Mouse (Mus musculus) gastrocnemius, postnatal 10 days (tissue): ENCODE measurements around the gene St3gal4. TPM values are rescaled to one million over a fixed set of nuclear protein-coding genes. Genes with fewer than 3 reads are reported as not detected.

Experiments used
- DNase-seq: peaks from one replicate; pipeline ENCODE4 v3.0.0; 2021; ENCODE audit warnings: mixed read lengths
- total RNA-seq, 2 experiments: library from RNA; stranded (reverse); gene quantifications; 2 replicates each; pipeline ENCODE4 v1.2.3; 2021

St3gal4 gene
- total RNA-seq, 2 experiments from 2014 or later = 12.7 to 13.1 TPM

DNA sequence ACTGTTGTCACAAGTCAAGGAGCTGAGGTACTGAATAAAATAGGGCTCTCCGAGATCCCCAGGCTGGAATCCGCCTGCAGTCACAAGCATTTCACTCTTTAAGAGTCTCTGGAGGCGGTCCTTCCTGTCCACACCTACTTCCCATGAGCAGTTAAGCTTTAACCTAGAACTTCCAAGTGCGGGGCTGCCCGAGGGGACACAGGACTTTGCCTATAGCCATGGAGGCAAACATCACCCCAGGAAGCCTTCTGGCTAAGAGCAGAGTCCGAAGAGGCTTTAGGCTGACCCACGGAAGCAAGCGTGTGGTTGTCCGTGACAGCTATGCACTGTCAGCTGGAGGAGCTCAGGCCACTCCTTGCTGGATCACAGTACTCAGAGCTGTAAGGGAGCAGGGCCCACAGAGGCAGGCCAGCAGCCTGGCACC, 9.9 kb upstream of the St3gal4 start:
- DNase-seq = no peak

DNA sequence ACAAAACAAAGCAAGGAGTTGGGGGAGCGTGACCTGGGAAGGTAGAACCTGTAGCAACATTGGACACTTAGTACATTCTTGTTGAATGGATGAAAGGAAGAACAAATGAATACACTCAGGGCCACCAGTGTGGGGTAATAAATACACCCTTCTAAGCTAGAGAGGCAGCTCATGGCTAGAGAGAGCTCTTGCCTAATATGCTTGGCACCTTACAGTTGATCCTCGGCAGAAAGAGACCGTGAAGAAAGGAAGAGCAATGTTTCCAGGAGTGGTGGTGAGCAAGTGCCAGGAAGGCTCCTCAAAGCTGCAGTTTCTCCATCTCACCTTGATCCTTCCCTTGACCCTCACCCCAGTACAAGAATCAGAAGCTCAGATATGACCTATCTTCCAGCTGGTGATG, 9.5 kb upstream of the St3gal4 start:
- DNase-seq = no peak

DNA sequence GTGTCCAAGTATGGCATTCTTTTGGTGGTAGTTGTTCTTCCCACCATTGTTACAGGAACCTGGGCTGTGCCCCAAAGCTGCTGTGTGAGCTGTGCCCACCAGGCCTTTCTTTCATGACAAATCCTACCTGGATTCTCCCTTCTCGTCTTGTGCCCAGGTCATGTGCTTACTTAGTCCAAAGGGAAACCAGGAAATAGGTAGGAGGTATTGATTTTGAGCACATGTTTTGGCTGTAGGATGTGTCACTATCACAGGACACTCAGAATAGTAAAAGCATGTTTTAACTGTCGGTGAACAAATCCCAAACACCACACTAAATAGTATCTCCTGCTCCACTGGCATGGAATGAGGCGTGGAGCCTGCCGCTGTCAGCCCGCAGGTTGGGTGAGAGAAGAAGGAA, 8.5 kb upstream of the St3gal4 start:
- no peak for DNase-seq

DNA sequence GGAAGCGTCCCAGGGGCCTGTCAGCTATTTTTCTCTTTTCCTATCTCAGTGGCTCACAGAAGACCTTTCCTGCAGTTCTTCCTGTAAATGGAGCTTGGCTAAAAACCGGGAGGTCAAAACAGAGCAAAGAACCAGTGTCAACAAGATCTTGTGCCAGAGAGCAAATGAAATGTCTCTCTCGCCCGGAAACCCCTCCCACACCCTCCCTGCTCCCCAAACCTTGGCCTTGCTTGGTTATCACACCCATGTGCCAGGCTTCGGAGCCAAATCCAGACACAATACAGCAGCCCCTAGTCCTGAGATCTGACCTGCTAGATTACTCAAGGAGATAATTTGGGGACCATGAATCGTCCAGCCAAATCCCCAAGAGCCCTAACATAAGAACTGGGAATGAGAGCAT, 8.1 kb upstream of the St3gal4 start:
- no peak for DNase-seq

DNA sequence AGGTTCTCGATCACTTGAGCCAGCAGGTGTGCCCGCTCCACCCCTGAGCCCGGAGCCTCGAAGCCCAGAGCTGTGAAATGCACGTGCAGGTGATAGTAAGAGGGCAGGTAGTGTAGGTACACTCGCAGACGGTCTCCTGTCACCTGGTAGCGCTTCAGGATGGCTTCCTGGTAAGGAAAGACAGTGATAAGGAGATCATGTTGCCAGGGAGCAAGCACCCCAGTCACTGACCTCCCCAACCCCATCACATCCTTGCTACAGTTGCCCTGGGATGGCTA, 5.5 kb upstream of the St3gal4 start:
- no peak for DNase-seq

DNA sequence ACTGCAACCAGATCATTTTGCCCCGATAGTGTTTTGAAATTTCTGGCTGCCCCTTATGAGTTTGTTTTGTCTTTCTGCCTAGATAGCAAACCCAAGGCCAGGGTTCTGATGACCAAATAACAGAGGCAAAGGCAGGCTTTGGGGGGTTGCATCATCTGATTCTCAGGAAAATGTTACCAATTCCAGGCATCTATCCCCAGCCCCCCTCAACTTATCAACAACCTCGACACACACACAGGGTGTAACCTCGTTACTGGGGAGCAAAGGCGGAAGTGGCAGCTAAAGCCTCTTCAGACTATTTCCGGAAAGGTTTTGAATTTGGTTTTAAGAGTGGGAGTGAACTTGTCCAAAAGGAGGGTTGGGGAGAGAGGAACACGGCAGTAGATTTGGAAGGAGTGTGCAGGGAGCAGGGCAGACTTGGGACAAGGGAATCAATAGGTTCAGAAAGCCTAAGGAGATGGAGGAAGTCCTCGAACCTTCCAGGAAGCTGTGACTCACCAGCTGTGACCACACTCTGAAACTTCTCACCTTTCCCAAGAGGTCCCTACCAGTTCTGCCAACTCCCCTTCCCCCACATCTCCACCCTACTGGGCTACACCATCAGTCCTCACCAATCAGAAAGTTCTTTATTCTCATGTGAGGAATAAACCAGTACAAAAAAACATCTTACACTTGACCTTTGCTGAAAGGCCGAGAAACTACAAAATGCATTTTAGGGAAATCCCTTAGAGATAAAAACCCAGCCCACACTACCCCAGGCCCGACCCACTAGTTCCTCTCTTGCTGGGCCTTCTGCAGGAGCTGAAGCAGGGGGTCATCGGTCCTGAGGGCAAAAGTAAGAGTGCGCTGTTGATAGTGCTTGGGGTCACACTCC, 5.0 kb upstream of the St3gal4 start:
- DNase-seq = no peak

DNA sequence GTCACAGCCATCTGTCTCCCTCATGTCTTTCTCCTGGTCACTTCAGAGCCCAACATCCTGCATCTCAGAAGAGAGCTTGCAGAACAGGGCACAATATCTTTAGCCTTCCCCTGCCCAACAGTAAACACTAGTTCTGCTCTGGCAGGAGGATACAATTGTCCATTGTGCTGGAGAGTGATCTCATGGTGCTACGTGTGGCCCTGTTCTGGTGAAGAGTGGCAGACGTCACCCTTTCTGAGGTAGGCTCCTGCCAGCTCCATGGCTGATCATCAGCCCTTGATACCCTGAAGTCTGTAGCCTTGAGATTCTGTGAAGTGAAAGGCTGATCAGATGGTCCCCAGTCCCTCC, 4.4 kb upstream of the St3gal4 start:
- no peak for DNase-seq

DNA sequence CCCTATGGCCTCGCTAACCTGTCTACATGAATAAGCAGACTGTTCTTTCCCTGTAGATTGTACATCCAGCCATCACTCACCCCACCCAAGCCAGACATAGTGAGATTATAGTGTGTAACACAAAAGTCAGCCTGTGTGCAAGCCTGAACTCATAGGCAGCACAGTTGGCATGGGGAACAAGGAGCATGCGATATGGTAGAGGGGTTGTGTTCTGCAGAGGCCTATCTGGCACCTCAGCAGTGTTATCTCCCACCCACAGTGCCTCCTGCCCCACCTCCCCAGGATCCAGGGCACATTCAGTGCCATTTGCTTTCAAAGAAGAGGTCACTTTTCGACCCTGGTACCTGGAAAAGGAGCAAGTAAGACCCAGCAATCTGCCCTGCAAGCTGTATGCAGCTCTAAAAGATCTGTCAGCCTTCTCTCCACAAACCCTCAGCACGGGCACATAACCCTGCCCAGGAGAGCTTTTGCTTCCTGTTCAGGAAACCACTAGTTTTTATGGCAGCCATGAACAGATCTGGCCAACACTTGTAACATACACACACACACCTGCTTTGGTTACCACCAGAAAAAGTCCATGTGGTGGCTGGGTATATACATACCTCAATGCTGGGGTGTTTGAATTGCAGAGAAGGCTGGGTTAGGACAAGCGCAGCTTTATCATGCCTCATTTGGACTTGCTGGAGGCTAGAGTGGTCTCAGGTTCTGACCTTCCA, 3.6 kb upstream of the St3gal4 start:
- no peak for DNase-seq

DNA sequence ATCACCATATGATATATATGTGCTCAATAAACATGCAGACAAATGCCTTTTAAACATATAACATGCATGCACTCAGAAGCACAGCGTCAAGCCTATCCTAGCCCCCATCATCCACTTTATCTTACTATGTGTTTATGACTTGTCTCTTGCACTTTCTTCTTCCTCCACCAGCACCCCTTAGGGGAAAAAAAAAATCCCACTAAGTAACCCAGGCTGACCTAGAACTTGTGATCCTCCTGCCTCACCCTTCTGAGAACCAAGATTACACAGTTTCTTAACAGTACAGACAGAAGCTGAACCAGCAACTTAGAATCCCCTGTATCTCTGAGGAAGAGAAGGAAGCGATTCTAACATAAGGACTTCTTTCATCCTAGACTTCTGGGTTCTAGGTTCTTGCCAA, 505 bp downstream of the St3gal4 start:
- DNase-seq = no peak

DNA sequence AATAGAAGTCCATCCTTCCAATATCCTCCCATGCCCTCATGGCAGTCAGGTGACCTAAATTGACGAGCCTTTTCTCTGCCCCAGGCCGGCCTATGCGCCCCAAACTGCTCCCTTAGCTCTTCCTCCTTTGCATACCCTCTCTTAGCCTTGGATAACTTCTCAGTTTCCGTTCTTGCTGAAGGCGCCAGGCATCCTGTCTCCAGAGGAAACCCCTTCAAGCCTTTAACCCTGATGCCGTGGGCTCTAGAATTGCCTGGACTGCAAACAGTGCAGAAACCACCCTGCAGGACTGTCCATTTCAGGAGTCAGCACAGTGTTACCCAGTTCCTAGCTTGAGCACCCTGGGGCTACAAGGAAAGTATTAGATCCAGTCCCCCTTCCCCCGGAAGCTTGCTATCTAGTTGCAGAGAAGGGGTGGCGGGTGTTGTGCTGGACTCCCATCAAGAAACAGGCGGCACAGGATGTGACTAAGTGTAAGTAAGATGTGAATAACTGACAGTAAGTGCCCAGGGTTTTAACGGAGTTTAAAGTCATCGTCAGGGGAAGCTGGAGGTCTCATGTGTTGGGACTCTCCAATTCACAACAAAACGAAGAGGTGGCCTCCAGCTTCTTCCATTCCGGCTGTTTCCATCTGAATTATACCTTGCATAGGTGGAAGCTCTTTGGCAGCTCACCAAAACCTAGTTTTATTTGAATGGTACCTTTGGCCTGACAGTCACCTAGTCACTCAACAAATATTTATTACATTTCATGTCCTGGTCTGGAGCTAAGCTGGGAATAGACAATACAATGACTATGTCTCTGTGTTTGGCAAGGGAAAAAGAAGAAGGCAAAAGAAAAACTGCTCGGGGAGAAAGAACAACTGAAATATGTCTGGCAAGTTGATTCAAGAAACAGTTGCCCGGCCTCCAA, 1.4 kb downstream of the St3gal4 start:
- DNase-seq = no peak

DNA sequence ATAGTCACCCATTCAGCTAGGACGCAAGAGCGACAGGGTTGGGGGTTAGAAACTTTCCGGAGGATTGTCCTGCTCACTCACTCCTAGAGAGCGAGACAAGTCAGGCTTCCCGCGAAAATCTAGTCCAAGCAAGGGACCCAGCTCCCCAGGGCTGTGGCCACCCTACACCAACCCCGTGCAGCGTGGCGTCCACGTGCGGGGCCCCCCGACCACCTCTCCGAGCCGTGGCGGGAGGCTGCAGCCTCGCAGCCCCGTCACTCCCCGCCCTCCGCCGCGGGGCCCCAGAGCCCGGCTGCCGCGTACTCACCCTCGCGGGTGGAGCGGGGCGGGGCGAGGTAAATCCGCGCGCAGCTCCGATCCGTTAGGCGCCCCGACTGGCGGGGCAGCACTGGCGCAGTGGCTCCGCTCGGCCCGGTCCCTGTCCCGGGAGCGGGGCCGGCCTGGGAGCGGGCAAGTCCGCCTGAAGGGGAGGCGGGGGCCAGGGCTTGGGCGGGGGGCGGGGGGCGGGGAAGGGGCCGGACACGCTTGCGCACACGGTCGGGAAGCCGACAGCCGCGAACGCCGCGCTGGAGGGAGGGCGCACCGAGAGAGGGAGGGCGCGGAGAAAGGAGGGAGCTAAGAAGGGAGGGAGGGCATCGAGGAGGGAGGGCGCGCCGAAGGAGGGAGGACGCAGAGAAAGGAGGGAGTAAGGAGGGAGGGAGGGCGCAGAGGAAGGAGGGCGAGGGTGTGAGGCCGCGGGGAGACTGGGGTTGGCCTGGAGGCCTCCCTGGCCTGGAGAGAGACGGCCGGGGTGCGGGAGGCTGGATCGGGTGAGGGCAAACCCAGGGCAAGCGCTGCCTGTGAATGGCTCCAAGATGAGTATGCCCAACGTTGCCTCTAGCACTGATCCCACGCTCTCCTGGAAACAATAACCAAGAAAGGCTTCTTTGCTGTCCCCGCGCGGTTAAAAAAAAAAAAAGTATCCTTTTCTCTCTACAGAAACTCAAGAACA, 2.4 kb downstream of the St3gal4 start:
- peak; percentile 71 for DNase-seq

DNA sequence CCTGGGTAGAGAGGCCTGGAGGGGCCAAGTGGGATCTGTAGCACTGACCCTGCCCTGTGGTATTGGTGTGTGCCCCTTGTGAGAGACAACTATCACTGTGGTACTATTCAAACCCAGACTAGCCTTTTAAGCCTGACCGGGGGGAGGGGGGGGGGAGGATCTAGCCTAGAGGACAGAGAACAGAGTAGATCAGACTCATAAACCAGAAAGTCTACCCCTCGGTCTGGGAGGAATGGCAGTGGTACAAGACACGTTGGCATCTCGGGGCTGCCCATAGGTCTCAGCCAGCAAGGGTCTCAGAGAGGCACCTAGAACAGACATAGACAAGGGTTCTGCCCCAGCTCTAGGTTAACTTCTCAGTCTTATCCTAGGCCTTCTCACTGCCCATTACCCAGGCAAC, 3.3 kb downstream of the St3gal4 start:
- no peak for DNase-seq

DNA sequence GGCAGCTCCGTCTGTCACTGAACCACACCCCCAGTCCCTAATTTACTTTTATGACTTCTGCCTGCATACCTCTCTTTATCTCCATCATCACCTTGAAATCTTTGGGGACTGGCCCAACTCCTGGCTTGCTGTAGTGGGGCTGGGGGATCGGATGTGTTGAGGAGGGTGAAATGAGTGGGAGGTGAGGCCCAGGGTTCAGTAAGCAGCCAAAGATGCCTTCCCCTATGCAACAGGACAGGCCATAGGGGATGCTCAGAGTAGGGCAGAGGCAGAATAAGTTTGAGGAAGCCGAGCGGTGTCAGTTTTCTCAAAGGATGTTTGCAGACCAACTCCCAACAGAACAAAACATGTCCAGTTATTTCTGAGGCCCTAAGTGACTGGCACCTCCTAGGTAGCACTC, 3.8 kb downstream of the St3gal4 start:
- DNase-seq = no peak

DNA sequence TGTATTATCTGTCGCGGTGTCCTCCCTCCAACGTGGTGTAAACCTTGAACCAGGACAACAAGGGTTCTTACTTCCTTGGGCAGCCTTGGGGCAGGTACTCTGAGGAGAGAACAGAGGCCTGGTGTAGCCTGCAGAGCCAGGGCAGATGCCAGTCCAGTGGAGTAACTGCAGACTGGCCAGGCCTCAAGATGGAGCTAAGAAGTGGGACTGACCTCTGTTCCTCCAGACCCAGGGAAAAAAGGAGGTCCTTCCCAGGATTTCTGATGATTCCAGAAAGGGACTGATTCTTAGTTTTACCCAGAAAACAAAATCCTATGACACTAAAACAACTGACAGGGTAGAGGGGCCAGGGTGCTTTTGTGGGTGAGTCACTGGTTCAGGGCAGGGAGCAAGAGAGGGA, 4.8 kb downstream of the St3gal4 start:
- DNase-seq = no peak

DNA sequence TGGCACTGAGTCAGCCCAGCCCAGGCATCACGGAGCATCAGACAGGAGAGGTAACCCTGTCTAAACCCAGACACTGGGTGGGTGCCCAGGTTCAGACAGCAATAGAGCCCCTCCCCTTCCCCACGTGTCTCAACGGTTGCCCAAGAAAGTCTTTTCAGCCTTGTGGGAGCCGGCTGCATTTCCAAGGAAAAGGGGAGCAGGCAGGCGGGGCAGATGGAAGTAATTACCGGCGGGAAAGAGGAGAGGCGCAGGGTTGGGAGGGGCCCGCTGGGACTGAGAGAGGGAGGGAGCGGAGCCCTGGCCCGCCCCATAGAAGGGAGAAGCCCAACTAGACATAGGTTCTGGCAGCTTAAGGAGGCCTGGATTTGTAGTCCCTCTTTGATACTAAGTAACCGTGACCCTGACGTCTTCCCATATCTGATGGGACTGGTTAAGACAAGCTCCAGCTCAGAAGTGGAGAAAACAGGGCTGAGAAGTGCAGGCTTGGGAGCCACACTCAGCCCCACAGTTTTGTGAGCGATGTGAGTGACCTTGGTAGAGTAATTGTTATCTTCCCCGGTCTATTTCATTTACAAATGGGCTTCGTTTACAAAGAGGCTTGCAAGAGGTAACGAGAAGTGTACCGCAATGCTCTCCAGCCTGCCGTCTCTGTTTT, 7.0 kb downstream of the St3gal4 start:
- DNase-seq = peak; percentile 56

DNA sequence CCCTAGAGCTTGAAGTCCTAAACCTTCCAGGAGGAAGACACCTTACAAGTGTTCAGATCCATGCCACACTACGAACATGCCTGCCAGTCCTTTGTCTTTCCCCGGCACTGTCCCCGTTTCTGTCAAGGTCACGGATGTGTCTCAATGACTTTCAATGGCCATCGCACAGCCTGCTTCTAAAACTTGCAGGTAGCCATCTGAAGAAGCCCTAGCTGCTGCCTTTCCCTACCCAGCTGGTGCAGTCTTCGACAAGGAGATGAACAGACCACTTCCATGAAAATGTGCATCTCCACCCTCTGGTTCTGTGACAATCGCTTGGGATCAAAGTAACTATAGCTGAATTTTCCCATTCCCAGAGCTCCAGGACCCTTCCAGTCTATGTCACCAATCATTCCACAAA, 7.6 kb downstream of the St3gal4 start:
- no peak for DNase-seq

DNA sequence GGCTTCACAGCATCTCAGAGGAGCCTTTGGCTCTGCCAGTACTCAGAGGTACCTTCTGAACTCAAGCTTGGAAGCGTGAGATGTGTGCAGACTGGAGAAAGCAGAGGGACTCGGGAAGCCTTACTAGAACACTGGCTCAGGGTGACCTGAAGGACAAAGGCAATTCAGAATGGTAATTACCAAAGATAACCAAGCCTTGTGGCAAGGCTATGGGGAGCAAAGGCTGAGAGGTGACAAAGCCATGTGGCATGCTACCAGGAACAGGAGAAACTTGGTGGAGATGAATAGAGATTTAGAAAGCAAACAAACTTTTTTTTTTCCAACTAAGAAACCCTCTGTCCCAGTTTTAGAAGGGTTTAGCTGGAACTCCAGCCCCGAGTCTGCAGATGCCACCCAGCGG, 8.5 kb downstream of the St3gal4 start:
- no peak for DNase-seq

DNA sequence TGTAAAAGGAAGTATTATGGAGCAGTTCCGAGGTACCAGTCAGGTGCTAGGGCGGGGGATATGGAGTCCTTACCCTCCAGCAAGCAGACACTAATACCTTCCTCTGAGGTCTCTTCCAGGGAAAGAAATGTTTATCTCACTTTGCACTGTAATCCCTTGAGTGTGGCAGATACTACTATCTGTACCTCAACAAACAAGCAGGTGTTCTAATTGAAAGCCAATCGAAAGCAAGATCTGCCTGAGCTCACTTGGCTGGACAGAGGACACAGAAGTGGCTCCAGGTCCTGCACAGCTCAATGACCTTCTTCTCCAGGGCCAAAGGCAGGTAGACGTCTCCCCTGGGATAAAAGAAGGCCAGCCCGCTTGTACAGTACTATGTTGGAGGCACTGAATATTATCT, 9.0 kb downstream of the St3gal4 start:
- no peak for DNase-seq

DNA sequence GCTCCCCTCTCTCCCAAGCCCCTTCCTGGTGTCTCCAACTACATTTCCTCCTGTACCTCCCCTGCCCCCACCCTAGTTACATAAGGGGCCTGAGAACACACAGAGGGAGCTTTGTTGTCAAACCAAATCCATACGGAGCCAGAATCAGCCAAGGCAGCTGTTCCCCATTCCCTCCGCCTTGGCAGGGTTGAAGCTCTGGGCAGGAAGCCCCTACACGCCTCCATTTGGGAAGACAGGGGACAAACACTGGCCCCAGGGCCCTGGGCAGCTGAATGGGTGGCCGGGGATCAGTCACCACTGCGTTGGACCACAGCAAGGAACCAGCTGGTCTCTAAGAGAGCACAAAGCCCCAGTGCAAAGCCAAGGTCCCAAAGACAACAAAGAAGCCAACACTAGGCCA, 10.2 kb downstream of the St3gal4 start:
- DNase-seq = peak; percentile 73

DNA sequence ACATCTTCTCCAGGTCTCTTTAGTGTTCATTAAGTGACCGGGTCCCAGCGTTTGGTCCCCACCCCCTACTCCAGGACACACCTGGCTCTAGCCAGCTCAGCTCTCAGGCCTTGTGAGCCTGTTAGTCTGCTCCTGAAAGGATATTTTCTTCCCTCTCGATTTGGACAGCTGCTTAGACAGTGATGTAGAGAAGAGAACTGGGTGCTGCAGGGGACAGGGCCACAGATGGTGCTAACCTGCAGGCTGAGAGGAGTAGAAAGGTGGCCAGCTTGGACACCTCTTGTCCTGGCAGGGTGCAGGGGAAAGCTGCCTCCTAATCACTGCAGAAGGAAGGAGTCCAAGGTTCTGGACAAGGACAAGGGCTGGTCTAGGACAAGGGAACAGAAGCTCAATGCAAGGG, 11.0 kb downstream of the St3gal4 start:
- no peak for DNase-seq

DNA sequence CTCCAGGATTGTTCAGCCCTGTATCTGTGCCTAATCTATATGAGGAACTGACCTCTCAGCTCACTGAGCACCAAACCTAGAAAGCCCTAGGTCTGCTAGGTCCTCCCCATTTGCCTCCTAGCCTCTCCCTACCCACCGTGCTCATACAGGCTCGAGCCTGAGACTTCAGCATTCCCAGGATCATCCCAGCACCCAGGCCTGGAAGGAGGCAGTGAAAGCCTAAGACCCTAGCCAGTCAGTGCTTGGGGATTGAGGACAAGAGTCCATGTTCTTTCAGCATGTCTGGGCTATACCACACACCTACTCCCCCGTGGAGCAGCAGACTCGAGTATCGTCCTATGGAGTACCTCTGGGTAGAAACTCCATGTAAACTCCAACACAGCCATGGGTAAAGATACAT, 11.7 kb downstream of the St3gal4 start:
- DNase-seq = no peak
